Comparison of ENCODE assay signal across 8 mouse cellular contexts in genomic region chr5:137351058-137351380, GRCm38 (mm10). TPM values are rescaled to one million over a fixed set of nuclear protein-coding genes. Genes with fewer than 3 reads are reported as not detected.
A peak's percentile ranks its signal among the peaks of the same experiment; 100 is the strongest.
DNase-seq lines count a peak whose midpoint lies in the region; ATAC-seq and TF ChIP-seq lines count a peak whose summit lies in the region.

No protein-coding gene starts in this region.

- H3K9ac ChIP-seq in embryonic facial prominence, embryonic 15.5 days = peak overlapping the region; percentile 91
- H3K9ac ChIP-seq in neural tube, embryonic 13.5 days = peak overlapping the region; percentile 79

- DNase-seq in layer of hippocampus, adult 2 months (ENCODE audit: low spot score in 2 of 2) = no peak
- no peak for DNase-seq in layer of hippocampus, adult 9-10 months (ENCODE audit: low spot score)
- no peak for DNase-seq in limb, embryonic 10.5 days (ENCODE audit: low spot score)
- no peak for DNase-seq in left cerebral cortex, adult 11 months (ENCODE audit: low spot score)
- DNase-seq in frontal cortex, adult 2 months (ENCODE audit: extremely low spot score in 1 of 2, low spot score in 1 of 2) = no peak

- TF ChIP-seq CTCF in layer of hippocampus, adult 2 months (conservative IDR thresholded peaks at IDR 0.05) = no peak

- peak overlapping the region; percentile 77 for H3K4me2 ChIP-seq in embryonic facial prominence, embryonic 15.5 days (replicated peaks)
- peak overlapping the region; percentile 90 for H3K4me2 ChIP-seq in neural tube, embryonic 13.5 days

- peak overlapping the region; percentile 64 for H3K4me3 ChIP-seq in layer of hippocampus, adult 2 months
- H3K4me3 ChIP-seq in embryonic facial prominence, embryonic 15.5 days (replicated peaks) = peak overlapping the region; percentile 79
- H3K4me3 ChIP-seq in limb, embryonic 10.5 days = peak overlapping the region; percentile 97
- peak overlapping the region; percentile 55 for H3K4me3 ChIP-seq in neural tube, embryonic 13.5 days

- peaks cover 22% of the 10 kb centered on the region for H3K36me3 ChIP-seq in embryonic facial prominence, embryonic 15.5 days
- peaks cover 37% of the 10 kb centered on the region for H3K36me3 ChIP-seq in limb, embryonic 10.5 days
- peaks cover 20% of the 10 kb centered on the region; the same call in 1 of the 2 replicates for H3K36me3 ChIP-seq in neural tube, embryonic 13.5 days

- peak overlapping the region; percentile 76; the same call in 1 of the 2 replicates for H3K27ac ChIP-seq in layer of hippocampus, adult 2 months
- H3K27ac ChIP-seq in embryonic facial prominence, embryonic 15.5 days (replicated peaks) = peak overlapping the region; percentile 96
- H3K27ac ChIP-seq in limb, embryonic 10.5 days = peak overlapping the region; percentile 98
- 0 out of 2 replicates have a peak overlapping the region, but pooled peaks have one; percentile 76 for H3K27ac ChIP-seq in neural tube, embryonic 13.5 days (replicated peaks)

- no peaks in the 10 kb centered on the region for H3K27me3 ChIP-seq in embryonic facial prominence, embryonic 15.5 days
- H3K27me3 ChIP-seq in limb, embryonic 10.5 days (ENCODE audit: low read depth, poor library complexity, severe bottlenecking) = no peaks in the 10 kb centered on the region
- peaks cover 30% of the 10 kb centered on the region for H3K27me3 ChIP-seq in neural tube, embryonic 13.5 days

- H3K4me1 ChIP-seq in embryonic facial prominence, embryonic 15.5 days = peaks cover 43% of the 10 kb centered on the region
- peaks cover 62% of the 10 kb centered on the region for H3K4me1 ChIP-seq in limb, embryonic 10.5 days
- H3K4me1 ChIP-seq in neural tube, embryonic 13.5 days (replicated peaks) = peaks cover 46% of the 10 kb centered on the region

- WGBS in embryonic facial prominence, embryonic 15.5 days = under 1% methylated on average over 8 of the region's 8 CpGs
- WGBS in limb, embryonic 10.5 days = 0% methylated on average over 8 of the region's 8 CpGs
- 3% methylated on average over 8 of the region's 8 CpGs for WGBS in neural tube, embryonic 13.5 days

- H3K9me3 ChIP-seq in embryonic facial prominence, embryonic 15.5 days (replicated peaks) = no peaks in the 10 kb centered on the region
- no peaks in the 10 kb centered on the region for H3K9me3 ChIP-seq in limb, embryonic 10.5 days (replicated peaks)
- no peaks in the 10 kb centered on the region for H3K9me3 ChIP-seq in neural tube, embryonic 13.5 days

- no peak for ATAC-seq in embryonic facial prominence, embryonic 15.5 days (ENCODE audit: insufficient number of reproducible peaks, low FRiP score, low TSS enrichment, low read depth)
- ATAC-seq in neural tube, embryonic 13.5 days (ENCODE audit: low read depth) = no peak
- ATAC-seq in erythroid progenitor cell, adult 5-6 weeks (replicated peaks; ENCODE audit: low FRiP score, poor library complexity, severe bottlenecking) = no peak

RNA-seq across cellular contexts. Expression of gene Ephb4, which starts 1.1 kb away (rescaled TPM):
- total RNA-seq in layer of hippocampus, adult 2 months (2021) = 1 to 10 TPM; 5.6 to 5.7 TPM
- 60.2 and 66.1 TPM in 2 replicates for polyA plus RNA-seq in embryonic facial prominence, embryonic 15.5 days (2015; fragmentation: Nextera tagmentation; extraction: Ambion mirVana)
- polyA plus RNA-seq in limb, embryonic 10.5 days (2016; fragmentation: Nextera tagmentation; extraction: Ambion mirVana) = 66.3 and 81.0 TPM in 2 replicates
- polyA plus RNA-seq in neural tube, embryonic 13.5 days (2015; fragmentation: Nextera tagmentation; extraction: Ambion mirVana) = 10.8 and 13.4 TPM in 2 replicates
- 0.42 TPM in 1 of 2 replicates, not detected in the other for total RNA-seq in erythroid progenitor cell, adult 5-6 weeks (2015; ENCODE audit: low replicate concordance)
- not detected in 2 replicates for total RNA-seq in erythroid progenitor cell, adult 5-6 weeks (2017; ENCODE audit: low replicate concordance)
- 5.6 and 6.0 TPM in 2 replicates for polyA plus RNA-seq in frontal cortex, adult 2 months (2012; rRNA removed)

RNA-seq across cellular contexts. Expression of gene Slc12a9, which starts 17.6 kb away (rescaled TPM):
- 10 to 100 TPM; 27.9 to 28.4 TPM for total RNA-seq in layer of hippocampus, adult 2 months (2021)
- polyA plus RNA-seq in embryonic facial prominence, embryonic 15.5 days (2015; fragmentation: Nextera tagmentation; extraction: Ambion mirVana) = 14.8 and 16.3 TPM in 2 replicates
- 10.4 and 10.6 TPM in 2 replicates for polyA plus RNA-seq in limb, embryonic 10.5 days (2016; fragmentation: Nextera tagmentation; extraction: Ambion mirVana)
- 26.9 and 27.4 TPM in 2 replicates for polyA plus RNA-seq in neural tube, embryonic 13.5 days (2015; fragmentation: Nextera tagmentation; extraction: Ambion mirVana)
- total RNA-seq in erythroid progenitor cell, adult 5-6 weeks (2015; ENCODE audit: low replicate concordance) = 0.72 and 1.7 TPM in 2 replicates
- total RNA-seq in erythroid progenitor cell, adult 5-6 weeks (2017; ENCODE audit: low replicate concordance) = 0.15 and 0.64 TPM in 2 replicates
- polyA plus RNA-seq in frontal cortex, adult 2 months (2012; rRNA removed) = 32.6 and 34.6 TPM in 2 replicates

RNA-seq across cellular contexts. Expression of gene Trip6, which starts 36.8 kb away (rescaled TPM):
- 1 to 10 TPM; 4.8 to 7.3 TPM for total RNA-seq in layer of hippocampus, adult 2 months (2021)
- 112 and 117 TPM in 2 replicates for polyA plus RNA-seq in embryonic facial prominence, embryonic 15.5 days (2015; fragmentation: Nextera tagmentation; extraction: Ambion mirVana)
- 73.4 and 75.9 TPM in 2 replicates for polyA plus RNA-seq in limb, embryonic 10.5 days (2016; fragmentation: Nextera tagmentation; extraction: Ambion mirVana)
- polyA plus RNA-seq in neural tube, embryonic 13.5 days (2015; fragmentation: Nextera tagmentation; extraction: Ambion mirVana) = 17.7 and 23.8 TPM in 2 replicates
- total RNA-seq in erythroid progenitor cell, adult 5-6 weeks (2015; ENCODE audit: low replicate concordance) = 1.4 TPM in 1 of 2 replicates, not detected in the other
- 1.8 and 7.2 TPM in 2 replicates for total RNA-seq in erythroid progenitor cell, adult 5-6 weeks (2017; ENCODE audit: low replicate concordance)
- 8.5 and 9.0 TPM in 2 replicates for polyA plus RNA-seq in frontal cortex, adult 2 months (2012; rRNA removed)

RNA-seq across cellular contexts. Expression of gene Srrt, which starts 43.5 kb away (rescaled TPM):
- 100 to 1,000 TPM; 223 to 232 TPM for total RNA-seq in layer of hippocampus, adult 2 months (2021)
- 124 TPM in 2 replicates for polyA plus RNA-seq in embryonic facial prominence, embryonic 15.5 days (2015; fragmentation: Nextera tagmentation; extraction: Ambion mirVana)
- polyA plus RNA-seq in limb, embryonic 10.5 days (2016; fragmentation: Nextera tagmentation; extraction: Ambion mirVana) = 200 and 201 TPM in 2 replicates
- 102 and 115 TPM in 2 replicates for polyA plus RNA-seq in neural tube, embryonic 13.5 days (2015; fragmentation: Nextera tagmentation; extraction: Ambion mirVana)
- total RNA-seq in erythroid progenitor cell, adult 5-6 weeks (2015; ENCODE audit: low replicate concordance) = 235 and 247 TPM in 2 replicates
- total RNA-seq in erythroid progenitor cell, adult 5-6 weeks (2017; ENCODE audit: low replicate concordance) = 557 and 577 TPM in 2 replicates
- polyA plus RNA-seq in frontal cortex, adult 2 months (2012; rRNA removed) = 268 and 278 TPM in 2 replicates

RNA-seq across cellular contexts. Expression of gene Ufsp1, which starts 56.6 kb away (rescaled TPM):
- total RNA-seq in layer of hippocampus, adult 2 months (2021) = 10 to 100 TPM; 12.4 to 13.8 TPM
- polyA plus RNA-seq in embryonic facial prominence, embryonic 15.5 days (2015; fragmentation: Nextera tagmentation; extraction: Ambion mirVana) = 10.9 and 11.0 TPM in 2 replicates
- 8.1 and 8.5 TPM in 2 replicates for polyA plus RNA-seq in limb, embryonic 10.5 days (2016; fragmentation: Nextera tagmentation; extraction: Ambion mirVana)
- 15.1 and 18.3 TPM in 2 replicates for polyA plus RNA-seq in neural tube, embryonic 13.5 days (2015; fragmentation: Nextera tagmentation; extraction: Ambion mirVana)
- total RNA-seq in erythroid progenitor cell, adult 5-6 weeks (2015; ENCODE audit: low replicate concordance) = 50.8 and 61.2 TPM in 2 replicates
- total RNA-seq in erythroid progenitor cell, adult 5-6 weeks (2017; ENCODE audit: low replicate concordance) = 27.8 and 30.2 TPM in 2 replicates
- 12.4 and 13.1 TPM in 2 replicates for polyA plus RNA-seq in frontal cortex, adult 2 months (2012; rRNA removed)
